Mouse (Mus musculus) kidney, adult 2 months (tissue): ENCODE data around the gene Lgals7.

Source experiments
- CTCF ChIP-seq: fragments of 200-500 bp; conservative IDR thresholded peaks from 2 replicates; pipeline ENCODE4 v1.5.1; 2011; ENCODE audit warnings: low read depth, mild to moderate bottlenecking, control low read depth, low read length, moderate library complexity, mixed read lengths; ENCODE audit not compliant: insufficient read depth, insufficient read length
- POLR2A ChIP-seq: fragments of 200-500 bp; IDR thresholded peaks from one replicate; pipeline ENCODE4 v1.6.1; 2011; ENCODE audit warnings: low read depth, low read length, control low read depth

- TF ChIP-seq POLR2A (no peak), CTCF (no peak)
Measured at GRCm38 (mm10) chr7:28877856-28878255, 14.2 kb downstream of the Lgals7 start.
